Mouse (Mus musculus): ENCODE data around the gene Trappc6b.

The Trappc6b gene

GRCm38 (mm10) chr12:59060993-59061595 is at the start of gene Trappc6b:
Gene Trappc6b, minus strand, starts transcription at chr12:59061472.
- in situ Hi-C loops (cut with MboI, MseI): loop anchor here (25.0 kb wide), 1 partner anchor 151 kb away; the partner anchor contains the start of gene Fbxo33

GRCm38 (mm10) chr12:59107926-59108325 is 46.7 kb upstream of the Trappc6b start:
- in situ Hi-C loops (cut with MboI, MseI): no loop called here

GRCm38 (mm10) chr12:59106491-59106890 is 45.2 kb upstream of the Trappc6b start:
- in situ Hi-C loops (cut with MboI, MseI): no loop called here

- in situ Hi-C loops (cut with MboI, MseI): no loop called here
These were observed 44.6 kb upstream of the Trappc6b start for GRCm38 (mm10) chr12:59105914-59106313.

GRCm38 (mm10) chr12:59104771-59105170 is 43.5 kb upstream of the Trappc6b start:
- in situ Hi-C loops (cut with MboI, MseI): no loop called here

- in situ Hi-C loops (cut with MboI, MseI): no loop called here
These were observed 34.1 kb upstream of the Trappc6b start, which contains the start of gene Mia2 for GRCm38 (mm10) chr12:59095104-59096025. Gene Mia2, plus strand, starts transcription at chr12:59095799.

GRCm38 (mm10) chr12:59093543-59093942 is 32.3 kb upstream of the Trappc6b start:
- in situ Hi-C loops (cut with MboI, MseI): no loop called here

GRCm38 (mm10) chr12:59086171-59086570 is 24.9 kb upstream of the Trappc6b start:
- in situ Hi-C loops (cut with MboI, MseI): no loop called here

- in situ Hi-C loops (cut with MboI, MseI): no loop called here
These were observed 23.2 kb upstream of the Trappc6b start for GRCm38 (mm10) chr12:59084446-59084845.

GRCm38 (mm10) chr12:59080461-59080860 is 19.2 kb upstream of the Trappc6b start:
- in situ Hi-C loops (cut with MboI, MseI): no loop called here

GRCm38 (mm10) chr12:59077883-59078282 is 16.6 kb upstream of the Trappc6b start:
- in situ Hi-C loops (cut with MboI, MseI): loop anchor here (5.0 kb wide), 1 partner anchor 49 kb away; no protein-coding TSS in a partner anchor

- in situ Hi-C loops (cut with MboI, MseI): loop anchor here (5.0 kb wide), 1 partner anchor 50 kb away; no protein-coding TSS in a partner anchor
These were observed 15.7 kb upstream of the Trappc6b start for GRCm38 (mm10) chr12:59076996-59077395.

GRCm38 (mm10) chr12:59074052-59074451 is 12.8 kb upstream of the Trappc6b start:
- in situ Hi-C loops (cut with MboI, MseI): loop anchor here (25.0 kb wide), 1 partner anchor 138 kb away; the partner anchor contains the start of gene Fbxo33

- in situ Hi-C loops (cut with MboI, MseI): loop anchor here (25.0 kb wide), 1 partner anchor 140 kb away; the partner anchor contains the start of gene Fbxo33
These were observed 11.0 kb upstream of the Trappc6b start for GRCm38 (mm10) chr12:59072286-59072685.

- in situ Hi-C loops (cut with MboI, MseI): loop anchor here (25.0 kb wide), 1 partner anchor 144 kb away; the partner anchor contains the start of gene Fbxo33
These were observed 7.5 kb upstream of the Trappc6b start for GRCm38 (mm10) chr12:59068791-59069190.

- in situ Hi-C loops (cut with MboI, MseI): loop anchor here (25.0 kb wide), 1 partner anchor 145 kb away; the partner anchor contains the start of gene Fbxo33
These were observed 5.8 kb upstream of the Trappc6b start for GRCm38 (mm10) chr12:59067095-59067494.

GRCm38 (mm10) chr12:59066448-59067077 is 5.3 kb upstream of the Trappc6b start, which contains the start of gene Pnn:
Gene Pnn, plus strand, starts transcription at chr12:59066884.
- in situ Hi-C loops (cut with MboI, MseI): loop anchor here (25.0 kb wide), 1 partner anchor 146 kb away; the partner anchor contains the start of gene Fbxo33

GRCm38 (mm10) chr12:59065776-59066175 is 4.5 kb upstream of the Trappc6b start:
- in situ Hi-C loops (cut with MboI, MseI): loop anchor here (25.0 kb wide), 1 partner anchor 147 kb away; the partner anchor contains the start of gene Fbxo33

- in situ Hi-C loops (cut with MboI, MseI): loop anchor here (25.0 kb wide), 1 partner anchor 147 kb away; the partner anchor contains the start of gene Fbxo33
These were observed 3.6 kb upstream of the Trappc6b start for GRCm38 (mm10) chr12:59064837-59065236.

GRCm38 (mm10) chr12:59060322-59060721 is 950 bp downstream of the Trappc6b start:
- in situ Hi-C loops (cut with MboI, MseI): loop anchor here (25.0 kb wide), 1 partner anchor 152 kb away; the partner anchor contains the start of gene Fbxo33

- in situ Hi-C loops (cut with MboI, MseI): loop anchor here (25.0 kb wide), 1 partner anchor 154 kb away; the partner anchor contains the start of gene Fbxo33
These were observed 3.0 kb downstream of the Trappc6b start for GRCm38 (mm10) chr12:59058242-59058641.

All from regulatory T cell (primary cell).